Mouse (Mus musculus) bone marrow macrophage, adult 2 months (primary cell): ENCODE results near the gene Zfp324.
A peak's percentile ranks its signal among the peaks of the same experiment; 100 is the strongest.

Experiments used
- CTCF ChIP-seq: IDR thresholded peaks from 2 replicates; pipeline ENCODE4 v1.5.1; 2012; ENCODE audit warnings: low read depth, mild to moderate bottlenecking, low read length, moderate library complexity
- POLR2A ChIP-seq: IDR thresholded peaks from 2 replicates; pipeline ENCODE4 v1.6.1; 2012; ENCODE audit warnings: mild to moderate bottlenecking, low read depth, low read length, borderline replicate concordance

DNA sequence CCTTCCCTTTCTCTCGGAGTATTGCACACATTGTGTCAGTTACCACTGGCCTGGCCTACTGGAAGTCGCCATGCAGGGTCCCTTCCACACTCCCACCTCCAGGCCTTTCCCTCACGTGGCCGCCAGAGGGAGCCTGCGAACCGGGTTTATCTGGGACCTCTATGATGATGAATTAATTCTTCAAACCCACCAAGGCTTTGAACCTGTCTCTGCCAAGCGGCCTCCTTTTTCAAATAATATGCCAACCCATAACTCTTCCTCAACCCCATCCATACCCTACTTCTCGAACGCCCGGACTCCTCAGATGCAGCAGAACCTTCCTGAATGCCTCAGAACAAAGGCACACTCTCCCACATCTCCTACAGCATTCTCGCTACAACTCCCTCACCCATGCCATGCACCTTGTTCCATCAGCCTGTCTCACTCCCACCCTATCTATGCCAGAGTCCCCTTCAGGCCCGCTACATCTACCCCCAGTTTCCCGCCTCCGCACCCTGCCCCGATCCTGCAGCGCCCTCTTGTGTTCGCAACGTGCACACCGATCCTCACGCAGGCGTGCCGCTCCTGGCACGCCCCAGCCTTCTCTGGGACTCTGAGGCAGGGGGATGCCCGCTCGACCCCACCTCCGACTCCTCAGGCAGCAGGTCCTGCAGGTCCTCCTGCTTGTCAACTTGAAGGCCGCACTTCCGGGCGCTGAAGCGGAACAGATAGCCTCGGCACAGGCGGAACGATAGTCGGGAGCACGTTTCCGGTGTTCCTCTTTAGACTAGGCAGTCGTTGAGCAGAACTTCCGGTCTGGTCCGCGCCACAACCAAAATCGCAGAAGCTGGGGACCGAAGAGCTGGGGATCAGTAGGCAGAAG, 43.7 kb downstream of the Zfp324 start:
- TF ChIP-seq POLR2A (no peak), CTCF (peak; percentile 98)
